Mouse (Mus musculus) thymus, postnatal 0 days (tissue): ENCODE data around the gene B3gat1. TPM values are rescaled to one million over a fixed set of nuclear protein-coding genes. Genes with fewer than 3 reads are reported as not detected.

ENCODE experiments used
- DNase-seq: peaks from one replicate; pipeline ENCODE4 v3.0.0-alpha.2; 2015; ENCODE audit warnings: low spot score
- polyA plus RNA-seq: library from polyadenylated mRNA; unstranded; fragments of >200 nt; fragmentation: Nextera tagmentation; extraction: Ambion mirVana; gene quantifications from 2 replicates; pipeline ENCODE4 v1.2.1, GENCODE M21; 2015

B3gat1 gene
- polyA plus RNA-seq: not detected in 2 replicates

DNA sequence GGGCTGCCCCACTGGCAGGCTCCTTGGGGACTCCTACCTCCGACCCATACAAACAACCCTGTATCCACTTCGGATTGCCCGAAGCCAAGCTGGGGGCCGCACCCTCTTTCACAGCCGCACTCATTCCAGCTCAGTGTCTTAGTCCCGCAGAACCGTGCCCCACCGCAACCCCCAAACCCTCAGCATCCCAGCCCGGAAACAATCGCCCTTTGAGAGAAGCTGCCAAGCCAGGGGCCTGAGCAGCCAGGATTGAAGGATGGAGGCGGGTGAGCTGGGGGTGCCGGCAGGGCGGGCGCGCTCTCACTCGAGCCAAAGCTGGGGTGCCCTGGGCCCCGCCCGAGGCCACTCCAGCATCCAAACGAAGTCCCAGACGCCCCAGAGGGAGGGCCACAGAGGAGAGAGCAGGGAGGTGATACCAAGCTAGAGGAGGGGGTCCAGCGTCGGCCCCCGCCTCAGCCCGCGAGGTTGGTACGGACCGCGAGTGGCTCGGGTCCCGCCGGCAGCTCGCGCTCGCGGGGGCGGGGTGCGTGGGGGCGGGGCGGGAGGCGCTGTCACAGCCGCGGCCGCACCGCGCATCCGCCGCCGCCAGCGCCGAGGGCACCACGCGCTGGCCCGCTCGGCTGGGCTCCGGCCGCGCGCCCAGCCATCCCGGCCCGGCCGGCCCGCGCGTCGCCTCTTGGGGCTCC is at the start of gene B3gat1:
B3gat1 (plus strand) TSS at position 523 of the 686 bp plus-strand sequence.
- no peak for DNase-seq

DNA sequence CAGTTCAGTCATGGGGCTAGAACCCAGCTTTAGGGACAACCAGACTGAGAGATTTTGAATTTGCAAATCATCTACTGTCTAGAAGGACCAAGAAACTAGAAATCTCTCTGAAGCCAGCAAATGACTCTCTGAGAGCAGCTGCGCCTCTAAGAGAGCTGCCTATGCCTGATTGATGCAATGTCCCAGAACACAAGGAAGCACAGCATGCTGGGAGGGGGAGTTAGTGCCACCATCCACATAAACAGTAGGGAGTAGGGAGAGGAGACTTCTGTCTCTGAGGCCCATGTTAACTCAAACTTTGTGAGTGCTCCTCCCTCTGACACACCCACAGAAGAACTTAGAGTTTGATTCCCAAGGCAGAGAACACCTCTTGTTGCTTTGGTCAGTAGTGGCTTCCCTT is 44.4 kb upstream of the B3gat1 start:
- DNase-seq: no peak

DNA sequence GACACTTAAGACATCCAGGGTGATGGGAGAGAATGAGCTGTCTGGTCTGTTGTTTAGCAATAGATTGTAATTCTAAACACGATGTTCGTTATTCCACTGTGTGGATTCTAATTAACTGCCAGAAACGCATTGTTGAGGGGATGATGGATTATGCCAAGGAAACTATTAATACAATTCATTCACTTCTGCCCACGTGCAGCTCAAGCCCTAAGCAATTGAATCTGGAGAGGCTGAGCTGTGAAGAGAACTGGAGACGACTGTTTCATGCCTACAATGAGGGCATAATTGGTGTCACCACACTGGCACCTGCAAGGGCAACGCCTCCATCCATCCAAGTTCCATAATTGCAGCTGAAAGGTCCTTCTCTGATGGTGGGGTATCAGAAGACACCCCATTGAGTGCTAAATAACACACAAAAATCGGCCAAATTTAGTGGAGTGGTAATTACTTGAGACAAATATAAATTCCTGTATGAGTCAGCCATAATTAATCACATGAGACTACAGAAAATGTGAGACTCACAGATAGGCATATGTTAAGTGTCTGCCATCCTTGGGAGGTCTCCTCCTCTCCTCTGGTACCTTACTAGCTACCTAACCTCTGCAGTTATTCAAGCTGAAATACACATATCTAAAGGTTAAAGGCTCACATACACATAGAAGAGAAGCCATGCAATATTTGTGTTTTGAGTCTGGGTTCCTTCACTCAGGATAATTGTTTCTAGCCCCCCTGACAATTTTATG is 43.4 kb upstream of the B3gat1 start:
- DNase-seq: no peak

DNA sequence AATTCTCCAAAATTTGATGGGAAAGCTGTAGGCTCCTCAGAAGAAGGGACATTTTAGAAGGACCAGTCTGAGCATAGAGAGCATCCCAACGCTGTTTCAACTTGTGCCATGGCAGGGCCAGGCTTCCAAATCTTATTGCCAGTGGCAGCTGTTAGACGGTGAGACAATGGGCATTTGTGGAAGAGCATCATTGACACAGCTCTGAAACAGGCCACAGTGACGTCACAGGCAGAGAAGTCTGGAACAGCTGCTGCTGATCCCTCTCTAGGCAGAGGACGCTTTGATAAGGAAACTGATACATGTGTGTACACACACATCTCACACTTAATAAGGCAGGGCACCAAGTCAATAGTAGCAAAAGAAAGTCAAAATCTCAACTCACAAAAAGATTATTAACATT is 40.9 kb upstream of the B3gat1 start:
- DNase-seq: no peak

DNA sequence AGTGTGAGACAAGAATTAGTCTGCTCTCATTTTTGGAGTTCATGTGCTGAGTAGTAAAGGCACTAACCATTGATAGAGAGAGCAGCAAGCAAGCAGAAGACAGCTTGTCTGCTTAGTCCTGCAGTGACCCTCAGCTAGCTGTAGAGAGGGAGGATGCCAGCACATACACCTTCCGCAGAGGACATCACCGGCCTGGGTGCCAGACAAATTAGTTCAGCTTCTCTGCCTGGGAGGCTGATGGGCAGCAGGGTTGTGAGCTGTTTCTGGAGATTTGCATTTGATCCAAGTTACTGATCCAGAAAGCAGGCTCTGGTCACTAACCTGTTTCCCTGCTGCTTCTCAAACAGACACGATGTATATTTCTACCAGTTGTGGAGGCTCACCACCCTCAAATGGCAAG is 38.9 kb upstream of the B3gat1 start:
- DNase-seq: no peak

DNA sequence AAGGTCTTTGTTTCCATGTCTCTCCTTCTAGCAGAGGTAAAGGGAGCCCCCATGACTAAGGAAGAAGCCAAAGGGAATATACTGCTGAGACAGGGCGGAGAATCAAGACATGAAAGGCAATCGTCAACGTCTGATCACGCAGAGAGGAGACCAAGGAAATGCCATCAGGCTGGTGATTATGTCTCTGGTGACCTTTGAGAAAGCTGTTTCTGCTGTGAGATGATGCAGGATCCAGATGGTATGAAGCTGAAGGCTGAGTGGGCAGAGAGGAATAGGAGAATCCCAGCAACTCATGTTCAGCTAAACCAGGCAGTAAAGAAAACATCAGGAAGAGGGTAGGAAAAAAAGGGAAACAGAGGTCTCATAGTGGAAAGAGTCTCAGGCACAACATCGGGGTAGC is 38.4 kb upstream of the B3gat1 start:
- DNase-seq: no peak

DNA sequence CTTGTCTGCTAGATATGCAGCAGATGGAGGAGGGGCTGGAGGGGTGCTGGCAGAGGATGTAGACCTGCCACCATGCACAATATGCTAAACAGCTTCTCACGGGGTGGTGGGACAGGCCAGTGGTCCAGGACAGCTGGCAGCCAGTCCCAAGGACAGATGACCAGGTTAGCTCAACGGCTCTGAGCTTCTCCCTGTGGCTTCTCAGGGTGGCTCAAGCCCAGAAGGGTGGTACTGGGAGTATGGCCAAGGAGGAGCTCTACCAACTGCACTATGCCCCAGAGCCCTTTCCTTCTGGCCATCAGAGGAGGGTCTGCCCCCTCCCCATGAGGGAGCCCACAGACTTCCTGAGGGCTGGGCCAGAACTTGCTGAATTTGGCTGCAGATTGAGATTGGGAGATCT is 35.2 kb upstream of the B3gat1 start:
- DNase-seq: no peak

DNA sequence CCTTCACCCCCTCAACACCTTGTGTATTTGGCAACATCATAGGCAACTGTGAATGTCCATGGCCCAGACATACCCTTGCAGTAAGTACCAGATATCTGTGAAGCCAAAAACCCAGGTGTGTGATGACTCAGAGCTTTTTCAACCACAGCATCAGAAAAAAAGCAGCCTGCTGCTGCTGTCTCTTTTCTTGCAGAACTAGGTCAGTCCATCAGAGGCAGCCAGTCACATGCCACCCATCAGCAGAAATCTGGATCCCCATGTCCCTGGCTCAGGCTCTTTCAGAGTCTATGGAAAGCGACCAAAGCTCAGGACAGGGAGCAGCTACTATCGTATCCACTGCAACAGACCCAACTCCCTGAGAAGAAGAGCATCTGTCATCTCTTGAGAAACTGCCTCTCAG is 33.2 kb upstream of the B3gat1 start:
- DNase-seq: no peak

DNA sequence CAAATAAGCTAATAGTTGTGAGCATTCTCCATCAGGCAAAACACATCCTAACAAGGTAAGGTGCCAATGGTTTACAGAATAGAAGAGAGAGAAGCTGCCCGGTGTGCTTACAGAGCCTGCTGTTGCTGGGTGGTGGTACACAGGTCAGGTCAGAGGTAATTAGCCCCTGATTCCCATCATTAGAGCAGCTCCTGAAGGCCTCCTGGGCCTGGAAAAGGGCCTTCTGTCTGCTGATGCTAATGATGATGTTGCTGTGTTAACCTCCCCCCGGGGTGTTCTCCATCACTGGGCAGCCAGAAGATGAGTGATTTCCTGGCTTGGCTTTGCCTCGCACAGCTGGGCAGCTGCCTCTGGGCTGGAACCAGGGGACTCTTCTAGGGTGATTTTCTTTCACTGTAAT is 15.1 kb upstream of the B3gat1 start:
- no peak for DNase-seq

DNA sequence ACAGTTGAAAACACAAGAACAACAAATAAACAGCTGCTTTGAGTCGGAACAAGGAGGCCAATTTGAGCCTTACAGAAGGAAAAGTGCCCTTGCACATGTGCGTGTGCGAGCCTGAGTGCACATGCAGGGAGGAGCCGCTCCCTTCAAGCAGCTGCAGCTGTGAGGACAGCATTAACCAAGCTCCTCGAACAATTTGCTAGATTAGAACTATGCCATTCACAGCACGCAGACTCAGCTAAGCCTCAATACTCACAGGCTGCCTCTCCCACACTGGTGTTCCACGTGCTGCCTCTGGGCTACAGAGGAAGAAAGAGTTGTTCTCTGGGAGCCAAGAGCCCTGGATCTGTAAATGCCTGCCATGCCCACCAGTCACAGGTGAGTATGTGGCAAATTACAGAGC is 11.8 kb upstream of the B3gat1 start:
- no peak for DNase-seq

DNA sequence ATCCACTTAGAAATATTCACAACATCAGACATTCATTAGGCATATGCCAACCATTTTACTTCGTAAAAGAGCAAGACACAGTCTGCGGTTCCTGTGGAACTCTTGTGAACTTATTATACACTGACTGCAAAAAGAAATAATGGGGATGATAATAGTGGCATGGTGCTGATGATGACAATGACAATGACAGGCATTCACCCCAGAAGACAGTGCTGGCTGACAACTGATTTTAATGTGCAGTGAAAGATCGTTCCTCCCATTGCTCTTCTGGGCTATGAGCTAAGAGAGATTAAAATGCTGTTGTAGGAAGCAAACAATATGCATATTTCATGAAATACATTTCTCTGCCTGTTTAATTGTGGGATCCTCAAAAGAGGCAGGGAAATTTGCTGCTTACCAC is 7.8 kb upstream of the B3gat1 start:
- no peak for DNase-seq

DNA sequence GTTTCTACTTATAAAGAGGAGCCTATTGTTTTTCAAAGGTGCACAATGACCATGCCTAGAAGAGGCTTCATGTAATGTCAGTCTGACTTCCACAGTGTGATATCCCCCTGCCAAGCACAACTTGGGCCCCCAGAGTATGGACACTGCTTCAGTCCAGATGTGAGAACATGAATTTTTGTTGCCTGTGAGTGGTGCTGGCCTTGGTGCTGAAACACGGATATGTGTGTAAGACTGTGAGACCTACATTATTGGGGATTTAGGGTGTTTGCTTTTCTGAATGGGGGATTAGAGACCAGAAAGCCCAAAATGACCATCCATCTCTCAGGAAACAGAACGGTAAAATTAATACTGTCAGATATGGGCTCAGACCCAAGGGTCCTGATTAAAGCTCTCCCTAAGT is 6.1 kb upstream of the B3gat1 start:
- DNase-seq: no peak

DNA sequence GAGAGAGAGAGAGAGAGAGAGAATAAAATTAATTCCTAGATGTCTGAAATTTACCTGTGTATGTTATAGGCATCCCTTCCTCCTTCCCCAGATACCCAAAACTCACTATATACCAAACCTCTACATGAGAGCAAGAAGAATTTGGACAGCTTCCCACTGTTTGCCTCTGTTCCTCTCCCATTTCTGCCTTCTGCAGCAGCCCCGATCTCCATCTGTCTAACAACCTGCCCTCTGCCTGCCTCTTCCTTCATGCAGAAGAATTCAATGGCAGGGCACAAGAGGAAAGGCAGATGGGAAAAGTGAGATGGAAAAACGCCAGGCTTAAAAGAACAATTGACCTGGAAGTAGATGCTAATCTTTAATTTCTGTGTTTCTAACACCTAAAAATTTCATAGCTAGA is 5.0 kb upstream of the B3gat1 start:
- no peak for DNase-seq

DNA sequence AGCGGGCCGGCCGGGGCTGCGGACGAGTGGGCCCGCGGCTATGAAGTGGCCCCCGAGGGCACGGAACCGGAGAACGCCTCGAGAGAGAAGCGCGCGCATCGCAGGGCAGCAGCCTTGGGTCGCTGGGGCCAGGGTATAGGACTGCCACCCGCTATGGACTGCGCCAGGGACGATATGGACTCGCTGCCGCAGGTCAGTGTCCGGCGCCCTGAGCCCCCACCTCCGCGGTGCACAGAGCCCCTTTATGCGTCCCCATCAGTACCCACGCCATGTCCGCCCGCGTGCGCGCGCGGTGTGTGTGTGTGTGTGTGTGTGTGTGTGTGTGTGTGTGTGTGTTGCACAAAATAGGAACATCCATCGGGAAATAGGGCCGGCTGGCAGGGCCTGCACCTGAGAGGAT is 458 bp downstream of the B3gat1 start:
- DNase-seq: no peak

DNA sequence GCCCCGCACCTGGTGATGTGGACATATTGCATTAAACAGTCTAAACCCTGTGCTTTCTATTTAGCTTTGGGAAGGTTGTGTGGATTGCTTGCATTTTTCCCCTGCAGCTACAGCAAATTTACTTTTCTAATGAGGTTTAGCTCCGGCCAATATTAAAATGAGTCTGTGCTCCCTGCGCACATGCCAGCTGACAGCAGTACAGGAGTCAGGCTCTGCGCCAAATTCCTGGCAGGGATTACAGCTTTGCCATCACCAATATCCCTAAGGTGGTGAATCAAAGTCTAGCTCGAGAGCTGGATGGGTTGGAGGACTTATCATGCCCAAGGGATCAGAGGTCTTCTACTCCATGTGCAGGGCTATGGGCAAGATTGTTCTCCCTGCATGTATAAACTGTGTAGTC is 3.6 kb downstream of the B3gat1 start:
- no peak for DNase-seq

DNA sequence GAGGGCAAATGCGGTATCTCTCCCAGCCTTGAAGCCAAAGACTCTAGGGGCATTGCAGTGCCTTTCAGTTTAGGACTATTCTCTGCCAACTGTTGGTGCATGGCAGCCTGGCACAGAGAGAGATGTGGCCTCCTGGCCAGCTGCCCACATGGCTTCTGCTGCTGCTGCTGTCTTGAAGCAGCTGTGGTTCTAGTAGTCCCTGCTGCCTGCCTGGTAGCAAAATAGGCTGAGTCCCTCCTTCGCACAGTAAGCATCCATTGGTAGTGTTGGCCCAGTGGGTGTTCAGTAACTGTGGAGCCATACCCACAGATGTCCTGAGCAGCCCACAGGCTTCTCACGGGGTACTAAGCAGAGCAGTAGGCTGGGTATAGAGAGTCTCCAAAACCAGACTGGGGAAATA is 9.3 kb downstream of the B3gat1 start:
- no peak for DNase-seq

DNA sequence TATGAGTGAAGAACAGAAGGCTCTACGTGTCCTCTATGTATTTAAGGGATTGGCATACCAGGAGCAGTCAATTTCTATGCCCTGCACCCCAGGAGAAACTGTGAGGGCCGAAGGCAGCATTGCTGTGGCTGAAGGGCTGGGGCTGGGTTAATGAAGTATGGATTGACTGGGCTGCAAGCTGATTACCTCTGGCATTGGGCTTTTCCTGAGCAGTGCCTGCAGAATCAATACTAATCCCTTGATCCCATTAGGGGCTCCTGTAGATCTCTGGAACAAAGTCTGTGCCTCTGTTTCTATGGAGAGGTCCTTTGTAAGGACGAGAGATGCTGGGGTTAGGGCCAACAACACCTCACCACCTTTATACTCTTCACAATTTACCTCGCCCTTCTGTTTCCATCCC is 13.6 kb downstream of the B3gat1 start:
- no peak for DNase-seq

DNA sequence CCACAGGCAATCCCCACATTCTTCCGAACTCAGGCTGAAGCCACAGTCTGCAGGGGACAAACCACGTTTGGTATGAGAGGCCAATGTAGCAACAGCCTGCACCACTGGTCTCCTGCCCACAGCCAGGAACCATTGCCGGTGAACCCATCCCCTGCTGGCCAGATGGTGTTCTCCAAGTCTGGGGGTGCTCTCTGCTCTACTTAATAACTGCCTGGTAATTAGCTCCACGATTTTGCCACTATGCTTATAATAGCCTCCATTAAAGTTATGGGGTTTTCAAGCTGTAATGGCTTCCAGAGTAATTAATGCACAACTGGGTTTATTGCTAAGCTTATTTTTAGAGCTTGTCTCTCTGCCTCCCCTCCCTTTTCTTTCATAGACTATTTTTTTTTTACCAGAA is 15.4 kb downstream of the B3gat1 start:
- DNase-seq: no peak

DNA sequence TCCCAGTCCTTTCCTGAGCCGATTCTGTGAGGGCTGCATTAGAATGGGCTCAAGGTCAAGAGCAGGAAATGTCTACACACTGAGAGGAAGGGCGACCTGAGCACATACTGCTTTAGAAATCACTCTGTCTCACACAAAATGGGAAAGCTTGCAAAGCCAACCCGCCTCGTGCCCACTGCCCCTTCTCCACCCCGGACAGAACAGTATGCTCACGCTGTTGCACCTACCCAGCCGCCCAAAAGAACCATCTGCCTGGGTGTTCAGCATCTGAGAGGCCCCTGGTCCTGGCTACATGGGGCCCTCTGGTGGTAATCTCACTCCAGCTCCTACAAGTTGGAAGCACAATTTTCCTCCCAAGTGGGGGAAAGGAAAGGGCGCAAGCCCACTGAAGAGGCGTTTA is 26.6 kb downstream of the B3gat1 start:
- DNase-seq: no peak

DNA sequence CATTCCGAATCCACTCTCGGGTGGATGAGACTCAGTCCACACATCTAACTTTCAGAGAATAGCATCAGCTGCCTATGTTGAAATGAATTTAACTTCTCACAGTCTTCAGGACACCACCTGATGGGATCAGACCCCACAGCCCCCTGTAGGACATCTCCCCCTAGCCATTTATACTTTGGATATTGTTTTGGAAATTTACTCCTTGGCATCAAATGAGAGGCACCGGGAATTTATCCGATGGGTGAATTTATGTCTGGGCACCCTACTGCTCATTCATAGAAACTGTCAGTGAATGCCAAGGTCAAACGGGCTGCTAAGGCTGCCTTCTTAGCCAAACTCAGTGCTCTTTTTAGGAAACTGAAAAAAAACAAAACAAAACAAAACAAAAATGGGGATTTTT is 27.0 kb downstream of the B3gat1 start:
- no peak for DNase-seq

DNA sequence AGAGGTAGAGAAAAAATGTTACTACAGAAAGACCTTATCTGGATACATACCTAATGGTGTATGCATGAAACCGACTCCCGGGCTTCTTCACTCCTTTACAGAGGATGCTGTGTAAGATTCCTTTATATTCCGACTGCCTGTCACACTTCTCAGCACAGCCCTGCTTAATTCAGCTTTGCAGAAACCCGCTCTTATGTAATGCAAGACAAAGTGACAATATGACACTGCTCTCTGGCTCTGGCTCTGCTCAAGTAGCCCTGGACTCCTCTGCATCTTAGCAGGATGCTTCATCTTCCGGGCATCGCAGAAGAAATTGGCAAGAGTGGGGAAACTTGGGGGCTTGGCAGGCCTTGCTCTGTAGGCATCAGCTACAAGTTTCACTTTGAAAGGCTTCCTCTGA is 28.9 kb downstream of the B3gat1 start:
- no peak for DNase-seq

DNA sequence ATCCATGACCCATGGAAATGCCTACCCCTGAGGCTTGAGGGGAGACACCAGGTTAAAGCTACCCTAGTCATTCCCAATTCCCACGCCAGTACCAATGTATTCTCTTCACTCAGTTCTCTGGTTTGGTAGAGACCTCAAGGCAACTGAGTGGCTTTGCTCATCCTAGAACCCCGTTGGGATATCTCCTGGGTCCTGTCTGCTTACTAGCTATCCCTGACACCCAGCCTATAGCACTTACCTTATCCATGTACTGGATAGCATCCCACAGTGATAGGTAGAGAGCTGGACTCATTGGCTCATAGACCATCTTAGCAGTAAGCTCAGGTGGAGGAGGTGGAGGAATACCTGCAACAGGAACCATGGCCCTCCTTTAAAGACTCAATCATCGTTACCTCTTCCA is 34.7 kb downstream of the B3gat1 start:
- no peak for DNase-seq

DNA sequence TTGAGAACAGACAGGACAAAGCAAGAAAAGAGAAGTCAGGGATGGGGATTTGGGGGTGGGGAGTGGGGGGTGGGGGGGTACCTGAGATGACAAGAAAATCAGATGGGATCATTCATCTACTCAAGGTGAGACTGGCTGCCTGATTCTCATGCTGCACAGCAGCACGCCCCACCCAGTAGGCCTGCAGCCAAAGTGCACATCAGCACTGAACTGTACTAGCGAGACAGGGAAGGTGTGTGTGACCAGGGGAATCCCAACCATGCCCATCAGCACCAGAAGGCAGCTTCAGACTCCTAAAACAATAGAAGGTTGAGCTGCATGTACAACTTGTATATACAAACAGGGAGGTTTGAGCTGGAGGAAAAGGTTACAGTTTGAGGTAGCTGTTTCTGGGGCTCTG is 42.2 kb downstream of the B3gat1 start:
- no peak for DNase-seq
